Mouse (Mus musculus) MEL (cell line): ENCODE measurements around the gene Bach1. TPM values are rescaled to one million over a fixed set of nuclear protein-coding genes. Genes with fewer than 3 reads are reported as not detected.
A peak's percentile ranks its signal among the peaks of the same experiment; 100 is the strongest.

ENCODE experiments used
- DNase-seq: peaks from one replicate; pipeline ENCODE4 v3.0.0; 2011; ENCODE audit warnings: low read depth, low spot score
- H3K27ac ChIP-seq: 2 replicates; pipeline ENCODE4 v1.5.1; 2012; ENCODE audit warnings: low read depth, mild to moderate bottlenecking, control low read depth, low read length, moderate library complexity; ENCODE audit not compliant: control insufficient read depth
- H3K27me3 ChIP-seq, 2 experiments: fragments of 150-350 bp in 1 of 2; sonication (generic) in 1 of 2; 2 replicates each; pipeline ENCODE4 v1.6.1; 2012; ENCODE audit warnings: low read length in 2 of 2, mild to moderate bottlenecking in 2 of 2, improper control_type of control experiment in 1 of 2, moderate library complexity in 1 of 2; ENCODE audit not compliant: insufficient read depth in 2 of 2, control insufficient read depth in 1 of 2
- H3K36me3 ChIP-seq, 2 experiments: 2 replicates each; pipeline ENCODE4 v1.6.1; 2012 to 2014; ENCODE audit warnings: low read length in 2 of 2, improper control_type of control experiment in 1 of 2, inconsistent platforms in 1 of 2, mild to moderate bottlenecking in 1 of 2; ENCODE audit not compliant: insufficient read depth in 2 of 2, control insufficient read depth in 1 of 2
- H3K4me1 ChIP-seq, 2 experiments: fragments of 150-350 bp in 1 of 2; sonication (generic) in 1 of 2; 2 replicates each; pipeline ENCODE4 v1.6.1; 2012; ENCODE audit warnings: low read length in 2 of 2, improper control_type of control experiment in 1 of 2, mild to moderate bottlenecking in 1 of 2; ENCODE audit not compliant: insufficient read depth in 2 of 2, control insufficient read depth in 1 of 2
- H3K4me3 ChIP-seq, 2 experiments: fragments of 150-350 bp in 1 of 2; sonication (generic) in 1 of 2; 2 replicates each; pipeline ENCODE4 v1.5.1; 2012; ENCODE audit warnings: low read depth in 2 of 2, low read length in 2 of 2, mild to moderate bottlenecking in 2 of 2, moderate library complexity in 2 of 2, control low read depth in 1 of 2, improper control_type of control experiment in 1 of 2; ENCODE audit not compliant: control insufficient read depth in 1 of 2, insufficient read depth in 1 of 2
- H3K79me2 ChIP-seq: 2 replicates; pipeline ENCODE4 v1.6.1; 2012; ENCODE audit warnings: mild to moderate bottlenecking, low read length, moderate library complexity; ENCODE audit not compliant: control insufficient read depth, poor library complexity, insufficient read depth
- H3K9ac ChIP-seq: 2 replicates; pipeline ENCODE4 v1.6.1; 2012; ENCODE audit warnings: low read depth, mild to moderate bottlenecking, control low read depth, low read length, moderate library complexity; ENCODE audit not compliant: control insufficient read depth, poor library complexity, severe bottlenecking
- H3K9me3 ChIP-seq: fragments of 150-350 bp; sonication (generic); replicated peaks from 2 replicates; pipeline ENCODE4 v1.6.1; 2012; ENCODE audit warnings: mild to moderate bottlenecking, low read length, improper control_type of control experiment, moderate library complexity; ENCODE audit not compliant: insufficient read depth
- BHLHE40 ChIP-seq: IDR thresholded peaks from 2 replicates; pipeline ENCODE4 v1.6.1; 2012; ENCODE audit warnings: low read depth, mild to moderate bottlenecking, inconsistent platforms, low read length, improper control_type of control experiment, borderline replicate concordance
- CTCF ChIP-seq, 3 experiments: IDR thresholded peaks in 2 of 3; conservative IDR thresholded peaks in 1 of 3; 2 replicates each; pipeline ENCODE4 v1.5.1; 2011 to 2012; ENCODE audit warnings: low read length in 3 of 3, low read depth in 2 of 3, mild to moderate bottlenecking in 2 of 3, improper control_type of control experiment in 1 of 3, inconsistent platforms in 1 of 3, mixed read lengths in 1 of 3, moderate library complexity in 1 of 3; ENCODE audit not compliant: control insufficient read depth in 1 of 3, insufficient read depth in 1 of 3, poor library complexity in 1 of 3, severe bottlenecking in 1 of 3
- E2F4 ChIP-seq: IDR thresholded peaks from 2 replicates; pipeline ENCODE4 v1.6.1; 2011; ENCODE audit warnings: low read depth, low read length, improper control_type of control experiment, borderline replicate concordance
- EP300 ChIP-seq, 2 experiments: IDR thresholded peaks; 2 replicates each; pipeline ENCODE4 v1.6.1; 2011; ENCODE audit warnings: improper control_type of control experiment in 2 of 2, low read length in 2 of 2, low read depth in 1 of 2, mild to moderate bottlenecking in 1 of 2
- ETS1 ChIP-seq: IDR thresholded peaks from 2 replicates; pipeline ENCODE4 v1.6.1; 2012; ENCODE audit warnings: low read depth, mild to moderate bottlenecking, inconsistent platforms, low read length, improper control_type of control experiment, moderate library complexity
- GATA1 ChIP-seq: IDR thresholded peaks from 2 replicates; pipeline ENCODE4 v1.6.1; 2011; ENCODE audit warnings: low read depth, low read length, improper control_type of control experiment
- HCFC1 ChIP-seq: IDR thresholded peaks from 2 replicates; pipeline ENCODE4 v1.6.1; 2012; ENCODE audit warnings: low read depth, mild to moderate bottlenecking, inconsistent platforms, low read length, improper control_type of control experiment, moderate library complexity
- MAX ChIP-seq: IDR thresholded peaks from 2 replicates; pipeline ENCODE4 v1.6.1; 2011; ENCODE audit warnings: low read length, improper control_type of control experiment
- MXI1 ChIP-seq: IDR thresholded peaks from 2 replicates; pipeline ENCODE4 v1.6.1; 2011; ENCODE audit warnings: mild to moderate bottlenecking, low read depth, low read length, improper control_type of control experiment
- MYC ChIP-seq: IDR thresholded peaks from 2 replicates; pipeline ENCODE4 v1.6.1; 2011; ENCODE audit warnings: low read depth, mild to moderate bottlenecking, low read length, improper control_type of control experiment, moderate library complexity
- NELFE ChIP-seq: IDR thresholded peaks from 2 replicates; pipeline ENCODE4 v1.6.1; 2011; ENCODE audit warnings: low read depth, low read length, improper control_type of control experiment
- POLR2A ChIP-seq, 2 experiments: IDR thresholded peaks; 2 replicates each; pipeline ENCODE4 v1.6.1; 2011 to 2012; ENCODE audit warnings: low read length in 2 of 2, mild to moderate bottlenecking in 2 of 2, control low read depth in 1 of 2, improper control_type of control experiment in 1 of 2, low read depth in 1 of 2, moderate library complexity in 1 of 2; ENCODE audit not compliant: control insufficient read depth in 1 of 2, insufficient read depth in 1 of 2, poor library complexity in 1 of 2
- SIN3A ChIP-seq: IDR thresholded peaks from 2 replicates; pipeline ENCODE4 v1.6.1; 2012; ENCODE audit warnings: low read length, improper control_type of control experiment, inconsistent platforms
- SMC3 ChIP-seq: IDR thresholded peaks from 2 replicates; pipeline ENCODE4 v1.6.1; 2011; ENCODE audit warnings: low read depth, low read length, improper control_type of control experiment
- TAL1 ChIP-seq: IDR thresholded peaks from 2 replicates; pipeline ENCODE4 v1.6.1; 2012; ENCODE audit warnings: mild to moderate bottlenecking, inconsistent platforms, low read length, moderate library complexity, mixed read lengths
- TBP ChIP-seq: IDR thresholded peaks from 2 replicates; pipeline ENCODE4 v1.8.0; 2011; ENCODE audit warnings: low read depth, low read length, improper control_type of control experiment
- TCF12 ChIP-seq: IDR thresholded peaks from 2 replicates; pipeline ENCODE4 v1.6.1; 2014; ENCODE audit warnings: low read depth, mild to moderate bottlenecking, inconsistent platforms, low read length, improper control_type of control experiment, moderate library complexity
- ZC3H11A ChIP-seq: IDR thresholded peaks from 2 replicates; pipeline ENCODE4 v1.6.1; 2012; ENCODE audit warnings: low read depth, mild to moderate bottlenecking, inconsistent platforms, low read length, improper control_type of control experiment
- polyA plus RNA-seq, 2 experiments: library from polyadenylated mRNA; stranded (reverse) in 1 of 2; unstranded in 1 of 2; fragments of >175 nt in 1 of 2; fragments of >200 nt in 1 of 2; gene quantifications; 2 replicates each; pipeline versions ENCODE4 v1.2.1 to v1.2.4; 2012; ENCODE audit warnings: low replicate concordance in 2 of 2, low read depth in 1 of 2; ENCODE audit not compliant: insufficient read length in 2 of 2, insufficient read depth in 1 of 2, missing spikeins in 1 of 2
- total RNA-seq: library from RNA; depleted of rRNA; stranded (reverse); fragments of 300-350 nt; gene quantifications from 2 replicates; pipeline ENCODE4 v1.2.3, GENCODE M21; 2012

The Bach1 gene
- total and polyA plus RNA-seq, 3 experiments: 20.5 to 21.1 TPM; not detected in 1

DNA sequence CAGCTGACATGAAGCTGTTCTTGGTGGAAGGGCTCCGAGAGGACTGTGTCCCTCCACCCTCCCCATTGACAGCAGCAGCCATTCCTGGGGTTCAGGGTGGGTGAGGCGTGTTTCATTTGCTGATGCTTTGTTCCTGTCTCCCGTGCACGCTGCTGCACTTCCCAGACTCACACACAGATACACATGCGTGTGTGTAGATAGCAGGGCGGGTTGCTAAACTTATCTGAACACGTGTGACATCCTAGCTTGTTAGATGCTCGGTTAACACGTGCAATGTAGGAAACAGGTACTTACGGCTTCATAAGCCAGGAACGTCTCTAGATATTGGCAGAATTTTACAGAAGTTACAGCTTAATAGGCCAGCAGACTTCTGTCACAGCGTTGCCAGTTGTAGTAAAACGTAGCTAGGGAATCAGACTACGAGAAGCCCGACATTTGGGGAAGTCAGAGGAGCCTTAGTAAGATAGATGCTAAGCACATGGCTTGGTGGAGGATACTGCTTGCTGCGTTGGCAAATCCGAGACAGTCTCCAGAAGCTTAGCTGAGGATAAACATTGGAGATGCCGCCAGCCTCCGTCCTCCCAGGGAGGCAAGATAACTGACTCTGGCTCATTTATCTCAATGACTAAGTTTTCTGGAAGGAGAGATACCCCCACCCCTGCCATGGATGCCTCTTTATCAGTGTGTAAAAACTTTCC lies 7.3 kb downstream of the Bach1 start:
- peak overlapping the region; percentile 81 for H3K27ac ChIP-seq
- H3K9ac ChIP-seq: peak overlapping the region; percentile 46
- peak overlapping the region; percentile 34 to 37 for H3K4me3 ChIP-seq
- H3K36me3 ChIP-seq: peaks cover 0 to 40% of the 10 kb centered on the region in 2 experiments; a peak in 2 of 4 replicates
- peak; percentile 82 for DNase-seq
- no peaks in the 10 kb centered on the region for H3K27me3 ChIP-seq
- peak; percentile 70 for TF ChIP-seq TCF12
- TF ChIP-seq E2F4: no peak
- TF ChIP-seq NELFE: no peak
- 0 out of 2 replicates have a peak, but pooled peaks have one; percentile 43 for TF ChIP-seq TBP
- TF ChIP-seq POLR2A (IDR thresholded peaks at IDR 0.05; ENCODE audit: control insufficient read depth in 1 of 2, insufficient read depth in 1 of 2, low read depth in 1 of 2, low read length in 2 of 2, poor library complexity in 1 of 2): peak in 1 of 2 experiments; percentile 32; a peak in 1 of 4 replicates
- TF ChIP-seq MXI1: peak; percentile 87
- peak; percentile 73 for TF ChIP-seq ETS1
- peak; percentile 73 to 77 for TF ChIP-seq EP300 (IDR thresholded peaks at IDR 0.05; ENCODE audit: low read depth in 1 of 2, low read length in 2 of 2)
- TF ChIP-seq TAL1: peak; percentile 20; the same call in 1 of the 2 replicates
- TF ChIP-seq BHLHE40: peak; percentile 59; the same call in 1 of the 2 replicates
- TF ChIP-seq MAX: peak; percentile 85
- TF ChIP-seq SIN3A: peak; percentile 62
- TF ChIP-seq CTCF (IDR thresholded peaks at IDR 0.05 in 2 of 3, conservative IDR thresholded peaks at IDR 0.05 in 1 of 3; ENCODE audit: control insufficient read depth in 1 of 3, insufficient read depth in 1 of 3, low read depth in 2 of 3, low read length in 3 of 3, poor library complexity in 1 of 3, severe bottlenecking in 1 of 3): no peak
- TF ChIP-seq MYC: peak; percentile 93
- TF ChIP-seq GATA1: peak; percentile 78
- no peak for TF ChIP-seq HCFC1
- peaks cover 12 to 48% of the 10 kb centered on the region in 2 experiments for H3K4me1 ChIP-seq
- peaks cover 69% of the 10 kb centered on the region for H3K79me2 ChIP-seq
- H3K9me3 ChIP-seq: no peaks in the 10 kb centered on the region

DNA sequence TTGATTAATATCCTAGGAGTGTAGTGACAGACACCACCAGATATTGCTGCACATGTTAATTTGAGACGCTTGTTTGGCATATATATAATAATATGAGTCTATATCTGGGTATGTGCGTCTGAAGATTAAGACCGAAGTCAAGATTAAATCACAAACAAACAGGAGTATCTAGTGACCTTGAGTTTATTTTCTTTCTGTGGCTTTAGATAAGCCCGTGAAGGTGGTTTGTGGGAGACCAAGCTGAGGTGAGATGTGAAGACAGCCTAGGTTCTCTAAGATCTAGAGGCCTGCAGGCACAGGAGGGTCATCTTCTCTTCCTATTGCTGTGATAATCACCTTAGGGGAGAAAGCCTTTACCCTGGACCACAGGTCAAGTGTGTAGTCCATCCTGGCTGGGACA lies 8.6 kb downstream of the Bach1 start:
- peaks cover 65% of the 10 kb centered on the region for H3K79me2 ChIP-seq
- H3K27me3 ChIP-seq: no peaks in the 10 kb centered on the region
- peaks cover 0 to 45% of the 10 kb centered on the region in 2 experiments; a peak in 2 of 4 replicates for H3K36me3 ChIP-seq
- H3K9me3 ChIP-seq: no peaks in the 10 kb centered on the region
- no peak overlapping the region for H3K27ac ChIP-seq
- TF ChIP-seq TCF12: peak; percentile 81
- peak; percentile 78 for TF ChIP-seq GATA1
- peak in 1 of 2 experiments; percentile 62; a peak in 2 of 4 replicates for TF ChIP-seq EP300 (IDR thresholded peaks at IDR 0.05; ENCODE audit: low read depth in 1 of 2, low read length in 2 of 2)
- TF ChIP-seq MXI1: peak; percentile 51; the same call in 1 of the 2 replicates
- no peak for TF ChIP-seq ZC3H11A
- no peak for TF ChIP-seq SMC3
- TF ChIP-seq ETS1: peak; percentile 70
- TF ChIP-seq TAL1: peak; percentile 25
- DNase-seq: peak; percentile 30
- H3K4me3 ChIP-seq: no peak overlapping the region
- no peak overlapping the region for H3K9ac ChIP-seq
- peaks cover 11 to 48% of the 10 kb centered on the region in 2 experiments for H3K4me1 ChIP-seq
